Mouse (Mus musculus) cortical plate, adult 2 months (tissue): ENCODE measurements at regions not wholly inside any gene's neighbourhood (a gene's known extent, or its start where the extent isn't known, plus 50 kb on each side); places are given as distances from the start of the nearest gene placed in this dataset.

Experiments used
- CTCF ChIP-seq: fragments of 200-500 bp; IDR thresholded peaks from 2 replicates; pipeline ENCODE4 v1.5.1; 2011; ENCODE audit warnings: mild to moderate bottlenecking, control low read depth, low read length; ENCODE audit not compliant: insufficient read depth; ENCODE audit errors: extremely low read depth
- POLR2A ChIP-seq: fragments of 200-500 bp; IDR thresholded peaks from 2 replicates; pipeline ENCODE4 v1.6.1; 2011; ENCODE audit warnings: mild to moderate bottlenecking, low read length, control low read depth; ENCODE audit not compliant: insufficient read depth; ENCODE audit errors: extremely low read depth

DNA sequence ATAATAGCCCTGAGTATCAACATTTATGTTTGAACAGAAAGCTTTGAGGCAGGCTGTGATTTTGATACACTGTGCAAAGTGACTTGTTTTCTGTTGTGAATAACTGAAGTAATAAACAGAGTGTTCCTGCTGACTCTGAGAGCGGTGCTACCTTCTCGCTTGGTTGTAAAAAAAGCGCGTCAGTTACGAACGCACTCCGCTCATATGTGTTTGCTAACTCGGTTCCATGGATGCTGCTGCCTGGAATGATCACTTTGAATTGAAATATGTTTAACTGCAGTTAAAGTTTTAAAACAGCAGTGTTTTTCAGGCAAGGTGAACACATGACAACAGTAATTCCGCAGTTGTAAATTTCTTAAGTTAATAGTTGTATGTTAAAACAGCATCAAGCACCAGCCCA is 567.7 kb downstream of the Prkd1 start:
- TF ChIP-seq POLR2A (no peak), CTCF (no peak)
